Mouse (Mus musculus) thymus, adult 2 months (tissue): ENCODE data around the gene Tmem121.

Experiments
- CTCF ChIP-seq: fragments of 200-500 bp; IDR thresholded peaks from 2 replicates; pipeline ENCODE4 v1.5.1; 2012; ENCODE audit warnings: mild to moderate bottlenecking, control low read depth, low read length, moderate library complexity, borderline replicate concordance; ENCODE audit not compliant: control insufficient read depth, poor library complexity, insufficient read depth; ENCODE audit errors: extremely low read depth
- POLR2A ChIP-seq: fragments of 200-500 bp; IDR thresholded peaks from 2 replicates; pipeline ENCODE4 v1.6.1; 2012; ENCODE audit warnings: mild to moderate bottlenecking, low read length, control low read depth, moderate library complexity; ENCODE audit not compliant: control insufficient read depth, poor library complexity, insufficient read depth; ENCODE audit errors: extremely low read depth

GRCm38 (mm10) chr12:113146112-113147057, 39.3 kb upstream of the Tmem121 start, which contains the start of gene Crip1:
- TF ChIP-seq CTCF: peak; percentile 83
- TF ChIP-seq POLR2A: no peak
